Mouse (Mus musculus): ENCODE data around the gene Ipo7.
"Not testable (repeated sequence)": the region's sequence is repeated elsewhere in the genome, so short reads cannot be mapped to it uniquely, and the experiment has no call there.

The Ipo7 gene

GRCm38 (mm10) chr7:110026594-110026993 lies 8.5 kb downstream of the Ipo7 start:
- no peak for DNase-seq

- DNase-seq, result no peak
These were observed 10.8 kb downstream of the Ipo7 start for GRCm38 (mm10) chr7:110028826-110029225.

GRCm38 (mm10) chr7:110030342-110030741 lies 12.3 kb downstream of the Ipo7 start:
- no peak for DNase-seq

DNA sequence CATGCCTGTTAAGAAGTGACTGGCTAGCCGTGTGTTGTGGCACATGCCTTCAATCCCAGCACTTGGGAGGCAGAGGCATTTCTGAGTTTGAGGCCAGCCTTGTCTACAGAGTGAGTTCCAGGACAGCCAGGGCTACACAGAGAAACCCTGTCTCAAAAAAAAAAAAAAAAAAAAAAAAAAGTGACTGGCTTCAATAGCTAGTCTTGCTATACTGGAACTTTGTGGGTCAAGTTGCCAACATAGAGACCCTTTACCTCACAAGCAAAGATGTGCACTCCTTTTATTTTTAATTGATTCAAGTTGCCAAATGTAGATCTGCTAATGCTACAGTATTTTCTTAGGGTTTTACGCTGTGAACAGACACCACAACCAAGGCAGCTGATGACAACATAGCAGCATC lies 39.6 kb downstream of the Ipo7 start:
- not testable (repeated sequence) for DNase-seq

- DNase-seq, result no peak
These were observed 41.2 kb downstream of the Ipo7 start for GRCm38 (mm10) chr7:110059092-110059785.

DNA sequence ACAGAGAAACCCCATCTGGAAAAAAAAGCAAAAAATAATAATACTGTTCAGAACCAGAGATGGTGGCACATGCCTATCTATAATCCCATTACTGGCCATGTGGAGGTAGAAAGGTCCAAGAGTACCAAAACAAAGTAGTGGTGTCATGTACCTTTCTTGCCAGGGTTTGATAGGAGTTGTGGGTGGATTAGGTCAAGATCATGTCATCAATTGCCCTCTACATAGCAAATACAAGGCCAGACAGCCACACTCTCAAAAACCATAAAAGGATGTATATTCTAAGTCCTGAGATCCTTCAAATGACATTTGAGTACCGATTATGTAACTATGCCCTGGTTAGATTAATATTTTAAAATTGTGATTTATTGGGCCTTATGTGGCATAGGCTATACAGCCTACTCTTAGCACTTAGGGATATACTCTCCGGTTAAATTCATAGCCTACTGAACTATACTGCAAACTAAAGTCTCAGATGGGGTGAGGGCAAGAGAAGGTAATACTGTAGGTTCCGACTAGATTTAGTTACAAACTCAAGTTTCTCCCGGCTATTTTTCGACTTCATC lies 42.1 kb downstream of the Ipo7 start:
- peak; percentile 35 for DNase-seq

DNA sequence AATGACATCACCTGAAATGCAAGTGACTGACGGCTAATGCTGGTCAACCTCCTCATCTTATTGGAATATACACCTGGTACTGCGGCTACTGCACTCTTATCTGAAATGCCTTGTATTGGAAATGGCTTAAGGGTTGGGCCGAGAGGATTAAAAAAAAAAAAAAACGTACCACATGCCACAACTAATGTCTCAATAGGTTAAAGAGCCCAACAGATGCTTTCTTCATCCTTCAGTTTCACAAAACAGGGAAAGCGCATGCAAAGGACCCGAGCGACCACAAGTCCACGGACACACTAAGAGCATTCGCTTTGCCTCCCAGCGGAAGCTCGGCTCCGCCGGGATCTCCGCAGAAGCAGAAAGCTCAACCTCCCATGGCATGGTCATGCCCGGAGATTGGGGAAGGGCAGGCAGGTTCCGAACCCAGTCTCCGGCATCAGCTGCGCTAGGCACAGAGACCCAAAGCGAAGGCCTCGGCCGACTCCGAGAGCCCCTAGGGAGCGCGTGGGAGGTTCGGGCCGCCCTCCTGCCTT lies 42.7 kb downstream of the Ipo7 start:
- no peak for DNase-seq

DNA sequence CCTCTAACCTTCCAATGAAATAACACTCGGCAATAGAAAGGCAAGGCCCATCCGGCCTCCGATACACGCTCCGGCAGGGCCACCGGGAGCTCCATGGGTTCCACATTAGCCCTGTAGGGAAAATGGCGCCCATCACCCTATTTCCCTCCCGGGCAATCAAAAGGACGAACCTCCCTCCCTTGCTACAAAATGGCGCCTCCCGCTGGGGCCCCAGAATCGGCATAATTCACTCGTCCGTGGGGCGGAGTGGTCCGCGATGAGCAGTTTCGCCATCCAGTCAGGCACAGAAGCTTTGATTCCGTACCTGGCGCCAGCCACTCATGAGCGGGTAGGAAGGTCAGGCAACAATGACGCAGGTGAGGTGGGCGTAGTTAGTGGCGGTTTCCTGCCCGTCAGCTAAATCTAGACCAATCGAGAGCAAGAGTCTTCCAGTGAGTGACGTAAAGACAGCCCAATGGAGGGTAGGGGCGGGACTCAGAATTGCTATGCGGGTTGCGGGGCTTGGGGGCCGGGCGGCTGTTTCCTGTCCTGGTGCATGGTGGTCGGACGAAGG lies 43.2 kb downstream of the Ipo7 start, which contains the start of gene Zfp143:
Gene Zfp143, plus strand, starts transcription at position 19 of the 553 bp plus-strand sequence.
- DNase-seq, result peak; percentile 100

DNA sequence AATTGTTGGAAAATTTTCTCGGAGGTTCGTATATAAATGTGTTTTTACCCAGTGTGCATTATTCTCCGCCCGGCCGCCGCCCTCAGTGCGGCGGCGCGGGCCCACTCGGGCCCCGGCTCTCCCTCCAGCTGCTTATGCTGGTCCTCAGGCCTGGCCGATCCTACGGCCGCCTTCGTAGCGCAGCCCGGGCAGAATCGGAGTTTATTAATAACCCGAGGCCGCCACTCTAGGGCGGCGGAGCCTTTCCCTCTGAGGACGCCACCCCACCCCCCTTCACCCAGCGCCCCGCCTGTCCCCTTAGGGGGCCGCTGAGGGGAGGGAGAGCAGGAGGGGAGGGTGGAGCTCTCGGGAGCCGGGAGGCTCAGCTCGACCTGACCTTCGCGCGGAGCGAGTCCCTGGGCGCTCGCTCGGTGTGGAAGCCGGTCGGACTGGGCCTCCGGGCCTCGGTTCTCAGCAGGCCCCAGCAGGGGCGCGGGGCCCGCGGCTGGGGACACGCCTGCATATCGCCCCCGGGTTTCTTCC lies 43.7 kb downstream of the Ipo7 start:
- DNase-seq, result peak; percentile 94

GRCm38 (mm10) chr7:110063731-110064130 lies 45.7 kb downstream of the Ipo7 start:
- DNase-seq, result no peak

DNA sequence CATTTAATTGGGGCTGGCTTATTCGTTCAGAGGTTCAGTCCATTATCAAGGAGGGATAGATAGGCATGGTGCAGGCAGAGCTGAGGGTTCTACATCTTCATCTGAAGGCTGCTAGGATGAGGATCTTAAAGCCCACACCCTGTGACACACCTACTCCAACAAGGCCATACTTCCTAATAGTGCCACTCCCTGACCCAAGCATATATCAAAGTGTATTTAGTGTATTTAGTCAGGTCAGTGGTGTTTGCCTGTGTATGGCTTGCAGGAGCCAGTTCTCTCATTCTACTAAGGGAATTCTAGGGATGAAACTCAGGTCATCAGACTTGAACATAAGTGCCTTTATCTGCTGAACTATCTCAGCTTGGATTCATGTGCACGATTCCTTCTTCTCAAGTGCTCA lies 51.0 kb downstream of the Ipo7 start:
- DNase-seq, result no peak

- DNase-seq, result no peak
These were observed 60.1 kb downstream of the Ipo7 start for GRCm38 (mm10) chr7:110078168-110078567.

DNA sequence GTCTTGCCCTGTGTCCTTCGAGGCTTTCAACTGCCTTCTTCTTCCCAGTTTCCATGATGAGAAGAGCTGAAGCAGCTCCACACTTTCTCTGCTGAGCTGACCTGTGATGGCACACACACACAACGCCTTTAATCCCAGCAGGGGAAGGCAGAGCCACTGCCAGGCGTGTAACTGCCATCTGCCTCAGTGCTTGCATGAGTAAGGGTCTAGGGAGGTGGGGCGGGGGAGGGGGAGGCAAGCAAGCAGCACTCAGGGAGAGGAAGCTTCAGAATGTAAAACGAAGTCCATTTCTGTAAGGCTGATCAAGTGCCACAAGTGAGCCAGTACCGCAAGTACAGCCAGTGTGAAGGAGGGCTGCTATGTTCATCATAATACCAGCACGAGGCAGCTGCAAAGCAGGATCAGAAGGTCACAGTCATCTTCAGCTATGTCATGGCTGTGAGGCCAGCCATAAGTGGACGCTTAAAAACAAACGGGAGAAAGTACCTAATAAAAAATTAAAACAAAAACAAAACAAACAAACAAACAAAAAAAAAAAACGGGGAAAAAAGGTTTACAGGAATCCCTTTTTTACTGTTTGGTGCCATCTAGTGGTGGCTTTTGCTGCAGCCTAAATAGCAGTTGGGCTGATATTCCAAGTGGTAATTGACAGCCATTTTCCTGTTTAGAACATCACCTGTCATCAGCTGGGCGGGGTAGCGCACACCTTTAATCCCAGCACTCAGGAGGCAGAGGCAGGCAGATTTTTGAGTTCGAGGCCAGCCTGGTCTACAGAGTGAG lies 65.5 kb downstream of the Ipo7 start:
- peak; percentile 78 for DNase-seq

- DNase-seq, result no peak
These were observed 67.1 kb downstream of the Ipo7 start for GRCm38 (mm10) chr7:110085217-110085616.

DNA sequence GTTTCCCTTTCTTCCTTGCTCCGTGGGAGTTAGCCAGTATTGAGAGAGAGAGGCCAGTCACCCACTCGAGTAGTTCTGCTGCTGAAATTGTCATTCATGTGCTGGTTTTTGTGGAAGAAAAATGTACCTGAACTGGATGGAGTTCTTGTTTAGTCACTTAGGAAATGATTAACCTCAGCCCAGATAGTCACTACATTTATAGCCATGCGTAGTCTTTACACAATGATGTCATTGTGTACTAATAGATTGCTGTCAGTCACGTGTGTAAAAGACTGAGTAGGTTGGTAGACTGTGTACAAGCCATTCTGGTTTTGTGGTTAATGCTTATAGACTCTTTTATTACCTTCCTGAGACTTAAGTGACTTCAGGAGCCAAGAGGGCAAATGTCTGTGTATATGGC lies 69.8 kb downstream of the Ipo7 start:
- DNase-seq, result peak; percentile 37

- DNase-seq, result no peak
These were observed 73.6 kb downstream of the Ipo7 start for GRCm38 (mm10) chr7:110091670-110092069.

GRCm38 (mm10) chr7:110096332-110096731 lies 78.3 kb downstream of the Ipo7 start:
- DNase-seq, result no peak

DNA sequence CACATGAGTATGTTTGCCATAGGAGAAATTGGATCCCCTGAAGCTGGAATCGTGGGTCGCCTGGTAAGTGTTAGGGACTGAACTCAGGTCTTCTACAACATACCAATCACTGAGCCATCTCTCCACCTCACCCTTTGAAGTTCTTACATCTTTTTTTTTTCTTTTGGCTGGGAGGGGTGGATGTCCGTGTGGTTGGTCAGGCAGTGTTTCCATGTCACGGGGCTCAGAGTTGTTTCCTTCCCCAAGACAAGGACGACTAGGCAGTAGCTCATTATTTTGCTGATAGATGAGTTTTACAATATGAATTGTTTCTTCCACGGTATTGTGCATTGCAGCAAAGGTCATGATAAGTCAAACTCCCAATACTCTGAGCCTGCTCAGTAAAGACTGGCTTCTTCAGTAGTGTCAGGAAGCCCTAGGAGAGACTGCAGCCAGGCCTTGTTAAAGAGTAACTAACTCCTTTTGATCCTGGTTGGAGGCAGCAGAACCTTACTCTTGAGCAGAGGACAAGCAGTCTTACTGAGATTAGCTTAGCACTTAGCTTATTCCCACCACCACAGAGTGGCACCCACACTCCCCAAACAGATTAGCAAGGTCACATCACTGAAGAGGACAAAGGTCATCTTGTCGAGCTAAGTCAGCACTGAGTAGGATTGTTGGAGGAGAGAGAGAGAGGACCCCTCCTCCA lies 79.2 kb downstream of the Ipo7 start:
- DNase-seq, result peak; percentile 90

DNA sequence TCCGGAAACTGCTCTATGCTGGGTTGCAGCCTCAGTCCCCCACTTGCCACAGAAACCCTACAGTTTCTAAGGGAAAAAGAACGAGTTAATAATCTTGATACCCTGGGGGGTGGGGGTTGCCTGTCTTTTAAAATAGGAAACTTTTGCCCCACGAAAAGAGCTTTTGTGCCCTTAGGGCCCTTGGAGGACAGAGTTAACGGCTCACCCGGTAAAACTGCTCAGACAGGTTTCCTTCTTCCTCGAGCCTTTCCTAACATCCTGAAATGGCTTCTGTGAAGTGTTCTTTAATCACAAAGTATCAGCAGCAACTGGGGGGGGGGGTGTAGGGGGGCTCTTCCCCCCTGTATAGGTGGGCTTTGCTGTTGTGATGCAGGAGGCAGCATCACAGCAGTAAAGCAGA lies 82.8 kb downstream of the Ipo7 start:
- DNase-seq, result no peak

DNA sequence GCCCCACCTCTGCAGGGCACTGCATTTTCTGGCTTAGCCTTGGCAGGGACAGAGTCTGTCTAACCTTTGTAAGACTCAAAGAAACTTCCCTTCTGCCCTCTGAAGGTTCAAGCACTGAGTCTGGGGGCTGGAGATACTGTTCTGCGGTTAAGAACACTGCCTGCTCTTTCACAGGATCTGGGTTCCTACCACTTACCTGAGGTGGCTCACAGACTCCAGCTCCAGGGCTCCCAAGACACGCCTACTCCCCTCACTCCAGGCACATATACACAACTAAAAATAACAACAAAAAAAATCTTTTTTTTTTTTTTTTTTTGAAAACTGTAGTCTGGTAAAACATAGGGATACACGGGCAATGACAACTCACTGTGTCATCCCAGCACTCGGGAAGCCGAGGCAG lies 83.2 kb downstream of the Ipo7 start:
- DNase-seq, result no peak

- DNase-seq, result peak; percentile 85
These were observed 87.0 kb downstream of the Ipo7 start for GRCm38 (mm10) chr7:110105041-110105440.

All from kidney, adult 9 months (tissue).